Mouse (Mus musculus): ENCODE results near the gene Cux2. TPM values are rescaled to one million over a fixed set of nuclear protein-coding genes. Genes with fewer than 3 reads are reported as not detected.

The Cux2 gene
- polyA plus RNA-seq, 1 experiment from 2014 or later, result 23.8 TPM

DNA sequence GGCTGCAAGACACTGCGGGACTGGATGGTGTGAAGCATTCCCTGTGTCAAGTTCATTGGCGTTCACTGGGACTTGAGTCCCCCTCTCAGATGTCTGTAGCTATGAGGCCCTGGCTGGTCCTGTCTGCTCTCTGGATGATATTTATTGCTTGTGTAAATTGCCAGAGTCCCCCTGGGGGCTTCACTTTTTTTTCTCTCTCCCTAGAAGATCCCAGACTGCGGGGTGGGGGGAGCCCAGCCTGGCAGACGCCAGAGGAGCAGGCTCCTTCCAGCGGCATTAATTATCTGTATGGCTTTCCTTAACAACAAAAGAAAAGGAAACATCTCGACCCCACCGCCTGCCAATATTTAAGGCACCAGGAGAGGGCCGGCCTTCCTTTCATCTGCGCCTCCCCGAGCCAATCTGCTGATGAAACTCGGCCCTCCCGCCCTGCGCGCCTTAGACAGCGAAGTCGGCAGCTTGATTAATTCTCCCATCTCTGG, 68.2 kb downstream of the Cux2 start:
- 9% methylated on average over 16 of the region's 16 CpGs for WGBS
- H3K4me3 ChIP-seq (replicated peaks), result no peak overlapping the region
- peak overlapping the region; percentile 43 for H3K9ac ChIP-seq (replicated peaks)
- H3K36me3 ChIP-seq, result no peaks in the 10 kb centered on the region
- peak overlapping the region; percentile 92 for H3K27ac ChIP-seq
- no peaks in the 10 kb centered on the region for H3K27me3 ChIP-seq
- H3K4me2 ChIP-seq (replicated peaks), result peak overlapping the region; percentile 38
- no peaks in the 10 kb centered on the region for H3K9me3 ChIP-seq
- H3K4me1 ChIP-seq (replicated peaks), result peaks cover 22% of the 10 kb centered on the region
- ATAC-seq, result peak; percentile 75

DNA sequence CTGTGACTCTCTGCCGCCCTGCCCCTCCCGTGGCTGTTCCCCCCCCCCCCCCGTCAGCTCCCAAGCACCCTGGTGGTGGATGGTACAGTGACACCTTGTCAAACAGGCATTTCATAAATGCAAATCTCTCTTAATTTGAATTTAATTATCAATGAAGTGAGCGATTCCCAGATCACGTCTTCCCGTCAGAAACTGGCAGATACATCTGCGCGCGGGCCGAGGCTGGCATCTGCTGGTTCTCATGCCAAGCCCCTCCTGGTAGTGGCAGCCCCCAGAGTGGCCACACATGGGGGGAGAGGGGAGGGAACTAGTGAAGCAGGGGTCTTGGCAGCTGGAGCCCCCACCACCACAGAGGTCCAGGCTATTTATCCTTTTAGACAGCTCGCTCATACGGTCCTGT, 73.6 kb downstream of the Cux2 start:
- Histone ChIP-seq H3K9me3 (no peaks in the 10 kb centered on the region), H3K4me3 (replicated peaks) (no peak overlapping the region), H3K9ac (replicated peaks) (0 out of 2 replicates have a peak overlapping the region, but pooled peaks have one; percentile 10), H3K27me3 (no peaks in the 10 kb centered on the region), H3K4me1 (replicated peaks) (peaks cover 32% of the 10 kb centered on the region), H3K27ac (peak overlapping the region; percentile 44; the same call in 1 of the 2 replicates), H3K4me2 (replicated peaks) (no peak overlapping the region), H3K36me3 (0 out of 2 replicates have a peak, but pooled peaks cover 3% of the 10 kb centered on the region)
- no peak for ATAC-seq
- 78% methylated on average over 12 of the region's 12 CpGs for WGBS

DNA sequence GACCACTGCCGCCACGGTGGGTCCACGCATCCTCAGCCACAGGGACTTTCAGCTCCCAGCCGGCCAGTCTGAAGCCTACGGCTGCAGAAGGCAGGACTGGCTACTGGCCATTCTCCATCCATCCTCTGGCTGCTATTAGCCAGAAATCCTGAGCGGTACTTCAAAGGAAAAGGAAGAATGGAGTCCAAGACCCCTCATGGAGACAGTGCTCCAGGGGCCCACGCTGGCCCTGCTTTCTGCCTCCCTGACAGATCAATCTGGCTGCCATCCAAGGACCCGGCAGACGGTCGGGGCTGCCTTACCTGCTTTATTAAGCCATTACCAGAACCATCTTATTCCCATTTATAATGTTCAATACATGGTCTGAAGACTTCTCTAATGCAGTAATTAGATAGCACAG, 76.4 kb downstream of the Cux2 start:
- ATAC-seq, result peak; percentile 19; the same call in 1 of the 2 replicates
- no peak overlapping the region for H3K9ac ChIP-seq (replicated peaks)

DNA sequence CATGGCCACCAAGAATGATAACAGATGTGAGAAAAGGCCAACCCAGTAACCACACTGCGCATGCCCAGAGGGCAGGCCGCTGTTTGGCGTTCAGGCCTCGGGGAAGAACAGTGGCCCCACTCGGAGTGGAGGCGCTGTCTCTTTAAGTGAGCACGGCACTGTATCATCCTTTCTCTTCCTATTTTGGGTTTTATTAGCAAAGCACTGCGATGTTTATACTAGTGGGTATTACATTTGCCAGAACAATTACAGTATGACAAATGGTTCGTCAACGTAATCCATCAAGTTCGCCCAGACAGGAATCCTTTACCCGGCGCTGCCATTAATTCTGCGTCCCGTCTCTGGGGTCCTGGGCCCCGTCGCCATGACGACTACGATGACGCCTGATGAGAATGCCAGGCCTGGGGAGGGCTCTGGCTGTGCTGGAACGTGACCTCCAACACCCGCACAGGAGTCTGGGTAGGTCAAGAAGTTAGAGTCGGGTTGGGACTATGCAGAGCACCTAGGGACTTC, 77.2 kb downstream of the Cux2 start:
- ATAC-seq, result peak; percentile 46
- H3K27ac ChIP-seq, result peak overlapping the region; percentile 59

More for the DNA sequence above, 76.4 kb downstream of the Cux2 start:
- peaks cover 40% of the 10 kb centered on the region for H3K4me1 ChIP-seq (replicated peaks)
- H3K9me3 ChIP-seq, result no peaks in the 10 kb centered on the region
- no peaks in the 10 kb centered on the region for H3K27me3 ChIP-seq
- H3K27ac ChIP-seq, result peak overlapping the region; percentile 59
- 32% methylated on average over 10 of the region's 10 CpGs for WGBS
- no peak overlapping the region for H3K4me2 ChIP-seq (replicated peaks)
- H3K36me3 ChIP-seq, result 0 out of 2 replicates have a peak, but pooled peaks cover 5% of the 10 kb centered on the region
- H3K4me3 ChIP-seq (replicated peaks), result no peak overlapping the region

DNA sequence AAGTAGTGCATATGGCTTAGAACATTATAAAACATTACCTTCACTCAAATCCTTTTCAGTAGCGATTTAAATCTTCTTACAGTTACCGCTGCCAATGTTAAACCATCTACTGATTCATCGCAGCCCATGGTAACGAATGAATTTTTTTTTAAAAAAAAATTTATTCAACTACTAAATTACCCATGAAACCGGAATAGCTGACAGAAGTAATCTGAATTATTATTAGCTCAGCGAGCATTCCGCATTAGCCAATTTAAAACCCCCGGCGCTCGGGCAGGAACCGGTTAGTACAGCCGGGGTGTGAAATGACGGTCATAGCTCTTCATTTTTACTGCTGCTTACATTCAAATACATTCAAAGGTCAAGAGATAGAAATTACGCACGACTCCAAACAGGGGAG, 80.9 kb downstream of the Cux2 start:
- Histone ChIP-seq H3K9me3 (no peaks in the 10 kb centered on the region), H3K36me3 (0 out of 2 replicates have a peak, but pooled peaks cover 5% of the 10 kb centered on the region), H3K27ac (peak overlapping the region; percentile 76), H3K4me3 (replicated peaks) (no peak overlapping the region), H3K27me3 (no peaks in the 10 kb centered on the region), H3K9ac (replicated peaks) (no peak overlapping the region), H3K4me1 (replicated peaks) (peaks cover 70% of the 10 kb centered on the region), H3K4me2 (replicated peaks) (no peak overlapping the region)
- ATAC-seq, result no peak
- 54% methylated on average over 15 of the region's 15 CpGs for WGBS

More for the DNA sequence above, 77.2 kb downstream of the Cux2 start:
- no peaks in the 10 kb centered on the region for H3K9me3 ChIP-seq
- H3K27me3 ChIP-seq, result no peaks in the 10 kb centered on the region
- H3K4me1 ChIP-seq (replicated peaks), result peaks cover 48% of the 10 kb centered on the region
- 34% methylated on average over 23 of the region's 23 CpGs for WGBS
- H3K36me3 ChIP-seq, result 0 out of 2 replicates have a peak, but pooled peaks cover 5% of the 10 kb centered on the region
- no peak overlapping the region for H3K4me3 ChIP-seq (replicated peaks)
- no peak overlapping the region for H3K9ac ChIP-seq (replicated peaks)
- peak overlapping the region; percentile 22 for H3K4me2 ChIP-seq (replicated peaks)

DNA sequence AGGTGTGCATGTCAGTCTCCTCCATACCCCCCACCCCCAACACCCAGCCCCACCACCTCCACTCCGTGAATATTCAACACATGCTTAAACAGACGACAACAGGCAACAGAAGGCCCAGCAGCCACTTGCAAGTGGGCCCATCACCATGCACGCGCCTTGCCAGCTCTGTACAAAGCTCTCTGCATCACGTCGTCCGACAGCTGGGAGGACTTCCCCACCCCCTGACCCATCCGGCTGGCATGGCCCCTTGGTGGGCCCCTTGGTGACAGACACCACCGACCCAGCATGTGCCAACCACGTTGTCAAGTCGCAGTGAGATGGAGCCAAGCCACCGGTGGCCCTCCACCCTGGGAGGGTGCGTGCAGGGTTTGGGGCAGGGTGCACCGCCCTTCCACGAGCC, 81.5 kb downstream of the Cux2 start:
- 58% methylated on average over 15 of the region's 15 CpGs for WGBS
- no peak overlapping the region for H3K4me2 ChIP-seq (replicated peaks)
- H3K4me3 ChIP-seq (replicated peaks), result no peak overlapping the region
- no peaks in the 10 kb centered on the region for H3K27me3 ChIP-seq
- peak overlapping the region; percentile 76 for H3K27ac ChIP-seq
- H3K9me3 ChIP-seq, result no peaks in the 10 kb centered on the region
- ATAC-seq, result peak; percentile 19; the same call in 1 of the 2 replicates
- H3K4me1 ChIP-seq (replicated peaks), result peaks cover 64% of the 10 kb centered on the region
- no peak overlapping the region for H3K9ac ChIP-seq (replicated peaks)
- H3K36me3 ChIP-seq, result 0 out of 2 replicates have a peak, but pooled peaks cover 5% of the 10 kb centered on the region

DNA sequence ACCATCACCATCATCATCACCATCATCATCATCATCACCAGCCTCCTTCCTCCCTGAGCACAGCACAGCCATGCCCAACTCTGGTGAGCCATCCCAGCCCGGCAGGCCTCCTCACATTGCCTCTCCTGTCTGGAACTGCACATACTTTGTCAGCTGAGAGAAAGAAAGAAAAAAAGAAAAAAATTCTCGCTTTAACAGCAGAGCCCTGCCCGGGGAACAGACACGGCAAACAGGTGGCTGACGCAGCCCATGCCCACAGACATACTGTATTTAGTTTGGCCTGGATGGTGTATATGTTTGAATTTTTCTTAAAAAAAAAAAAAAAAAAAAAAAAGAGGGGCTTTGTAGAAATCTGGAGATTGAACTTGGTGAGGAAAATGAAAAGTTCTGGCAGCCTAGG, 82.4 kb downstream of the Cux2 start:
- no peak overlapping the region for H3K27ac ChIP-seq
- no peak overlapping the region for H3K4me3 ChIP-seq (replicated peaks)
- 92% methylated on average over 5 of the region's 5 CpGs for WGBS
- H3K27me3 ChIP-seq, result no peaks in the 10 kb centered on the region
- no peak overlapping the region for H3K9ac ChIP-seq (replicated peaks)
- H3K4me1 ChIP-seq (replicated peaks), result peaks cover 55% of the 10 kb centered on the region
- H3K9me3 ChIP-seq, result no peaks in the 10 kb centered on the region
- no peak overlapping the region for H3K4me2 ChIP-seq (replicated peaks)
- ATAC-seq, result no peak
- H3K36me3 ChIP-seq, result 0 out of 2 replicates have a peak, but pooled peaks cover 5% of the 10 kb centered on the region

DNA sequence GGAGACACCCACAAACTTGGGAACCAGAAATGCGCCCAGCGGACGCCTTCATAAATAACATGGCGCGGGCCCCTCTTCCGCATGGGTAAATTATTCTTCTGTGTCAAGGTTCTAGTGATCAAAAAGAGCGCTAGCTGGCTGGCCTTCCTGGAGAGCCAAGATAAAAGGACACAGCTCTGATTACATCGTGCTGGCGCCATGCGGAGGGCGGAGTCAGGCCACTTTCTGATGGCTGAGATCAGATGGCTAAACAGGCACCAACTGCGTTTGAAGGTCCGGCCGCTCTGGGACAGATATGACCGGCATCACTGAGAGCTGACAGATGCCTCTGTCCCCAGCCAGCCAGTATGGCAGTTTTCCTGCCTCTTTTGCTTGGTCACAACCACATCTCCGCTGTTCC, 83.0 kb downstream of the Cux2 start:
- Histone ChIP-seq H3K4me1 (replicated peaks) (peaks cover 54% of the 10 kb centered on the region), H3K9ac (replicated peaks) (no peak overlapping the region), H3K27me3 (no peaks in the 10 kb centered on the region), H3K36me3 (0 out of 2 replicates have a peak, but pooled peaks cover 5% of the 10 kb centered on the region), H3K4me3 (replicated peaks) (no peak overlapping the region), H3K27ac (no peak overlapping the region), H3K4me2 (replicated peaks) (no peak overlapping the region), H3K9me3 (no peaks in the 10 kb centered on the region)
- peak; percentile 25; the same call in 1 of the 2 replicates for ATAC-seq
- WGBS, result 45% methylated on average over 16 of the region's 16 CpGs

DNA sequence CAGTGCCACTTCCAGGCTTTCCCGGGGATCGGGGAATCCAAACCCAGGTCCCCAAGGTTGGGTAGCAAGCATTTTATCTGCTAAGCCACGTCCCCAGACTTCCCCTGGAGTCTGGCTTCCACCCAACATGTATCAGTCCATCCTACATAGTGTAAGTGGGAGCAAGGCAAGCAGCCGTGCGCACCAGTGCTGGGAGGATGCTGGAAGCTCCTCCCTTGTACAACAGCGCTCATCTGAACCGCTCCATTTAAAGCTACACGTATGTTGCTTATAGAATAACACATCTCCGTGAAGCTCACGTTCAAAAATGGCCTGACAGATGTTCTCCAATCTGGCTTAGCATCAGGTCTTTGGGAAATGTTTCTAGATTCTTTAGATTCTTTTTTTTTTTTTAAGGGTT, 86.9 kb downstream of the Cux2 start:
- Histone ChIP-seq H3K27ac (no peak overlapping the region), H3K4me3 (replicated peaks) (no peak overlapping the region), H3K4me2 (replicated peaks) (no peak overlapping the region), H3K9me3 (no peaks in the 10 kb centered on the region), H3K9ac (replicated peaks) (no peak overlapping the region), H3K36me3 (no peaks in the 10 kb centered on the region), H3K27me3 (no peaks in the 10 kb centered on the region), H3K4me1 (replicated peaks) (peaks cover 62% of the 10 kb centered on the region)
- 93% methylated on average over 10 of the region's 10 CpGs for WGBS
- ATAC-seq, result no peak

DNA sequence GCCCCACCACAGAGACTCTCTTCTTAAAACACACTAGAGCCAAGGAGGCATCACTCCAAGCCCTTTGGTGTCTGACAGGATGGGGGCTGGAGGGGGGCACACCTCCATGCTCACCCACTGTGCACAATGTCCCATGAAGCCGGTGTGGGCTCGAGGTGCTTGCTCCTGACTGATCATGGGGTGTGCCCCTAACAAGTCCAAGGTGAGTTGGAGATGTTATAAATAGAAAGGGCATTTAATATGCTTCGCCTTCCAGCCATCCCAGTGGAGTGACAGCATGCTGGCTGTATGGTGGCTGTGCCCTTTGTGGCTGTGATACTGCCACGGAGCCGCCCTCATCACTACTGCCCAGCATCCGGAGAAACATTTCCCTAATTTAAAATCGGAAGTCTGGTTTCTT, 87.5 kb downstream of the Cux2 start:
- 90% methylated on average over 7 of the region's 7 CpGs for WGBS
- no peaks in the 10 kb centered on the region for H3K36me3 ChIP-seq
- no peak overlapping the region for H3K27ac ChIP-seq
- H3K4me3 ChIP-seq (replicated peaks), result no peak overlapping the region
- H3K27me3 ChIP-seq, result no peaks in the 10 kb centered on the region
- H3K4me2 ChIP-seq (replicated peaks), result no peak overlapping the region
- no peak overlapping the region for H3K9ac ChIP-seq (replicated peaks)
- peaks cover 62% of the 10 kb centered on the region for H3K4me1 ChIP-seq (replicated peaks)
- no peaks in the 10 kb centered on the region for H3K9me3 ChIP-seq
- no peak for ATAC-seq

DNA sequence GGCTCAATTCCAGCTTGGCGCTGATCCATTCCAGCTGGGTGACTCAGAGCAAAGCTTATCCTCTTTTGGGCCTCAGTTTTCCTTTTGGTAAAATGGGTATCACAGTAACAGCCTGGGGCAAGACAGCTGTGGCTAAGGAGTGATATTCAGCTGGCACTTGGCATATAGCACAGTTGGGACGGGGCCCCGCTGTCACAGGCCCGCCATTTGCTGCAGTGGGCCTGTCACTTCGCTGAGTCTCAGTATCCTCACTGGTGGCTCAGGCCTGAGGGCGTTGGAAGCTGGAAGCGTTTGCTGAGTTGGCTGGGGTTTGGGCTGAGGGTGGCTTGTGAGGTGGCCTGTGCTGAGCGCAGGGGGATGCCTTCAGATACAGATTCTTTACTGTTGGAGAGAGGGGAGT, 88.6 kb downstream of the Cux2 start:
- ATAC-seq, result no peak
- peaks cover 59% of the 10 kb centered on the region for H3K4me1 ChIP-seq (replicated peaks)
- no peak overlapping the region for H3K9ac ChIP-seq (replicated peaks)
- H3K36me3 ChIP-seq, result no peaks in the 10 kb centered on the region
- H3K9me3 ChIP-seq, result no peaks in the 10 kb centered on the region
- no peaks in the 10 kb centered on the region for H3K27me3 ChIP-seq
- H3K27ac ChIP-seq, result no peak overlapping the region
- no peak overlapping the region for H3K4me2 ChIP-seq (replicated peaks)
- 84% methylated on average over 8 of the region's 8 CpGs for WGBS
- no peak overlapping the region for H3K4me3 ChIP-seq (replicated peaks)

DNA sequence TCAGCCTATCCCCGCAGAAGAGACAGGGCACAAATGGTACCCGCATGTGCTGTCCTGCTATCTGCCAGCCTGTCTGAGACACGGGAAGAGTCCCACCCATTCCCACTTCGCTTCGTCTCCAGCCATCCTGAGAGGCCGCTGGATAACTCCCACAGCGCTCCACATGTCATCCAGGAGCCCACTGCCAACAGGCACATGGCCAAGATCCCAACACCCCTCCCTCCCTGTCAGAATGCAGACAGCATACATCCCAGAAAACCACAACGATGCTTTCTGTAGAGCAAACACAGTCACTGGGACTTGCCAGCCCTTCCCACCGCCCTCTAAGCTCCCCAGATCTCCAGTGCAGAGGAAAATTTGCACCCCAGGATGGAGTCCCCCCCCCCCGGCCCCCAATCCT, 90.2 kb downstream of the Cux2 start:
- no peak overlapping the region for H3K9ac ChIP-seq (replicated peaks)

DNA sequence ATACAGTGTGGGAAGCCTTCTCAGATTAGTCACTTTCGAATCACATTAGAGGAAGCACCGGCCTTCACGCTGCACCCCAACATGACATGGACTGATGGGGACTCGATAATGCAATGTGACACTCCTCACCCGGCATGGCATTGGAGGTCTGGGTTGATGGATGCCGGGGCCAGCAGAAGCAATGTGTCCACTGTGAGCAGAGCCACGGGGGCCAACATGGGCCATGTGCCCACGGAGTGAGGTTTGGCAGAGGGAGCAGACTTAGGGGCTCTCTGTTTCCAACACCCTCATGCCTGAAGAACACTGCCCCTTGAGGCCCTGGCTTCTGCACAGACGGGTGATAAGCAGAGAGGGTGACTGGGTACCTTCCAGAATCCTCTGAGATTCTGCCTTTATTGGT, 91.4 kb downstream of the Cux2 start:
- H3K36me3 ChIP-seq, result no peaks in the 10 kb centered on the region
- peaks cover 50% of the 10 kb centered on the region for H3K4me1 ChIP-seq (replicated peaks)
- H3K4me3 ChIP-seq (replicated peaks), result no peak overlapping the region
- H3K27ac ChIP-seq, result no peak overlapping the region
- H3K9me3 ChIP-seq, result no peaks in the 10 kb centered on the region
- no peak overlapping the region for H3K9ac ChIP-seq (replicated peaks)
- ATAC-seq, result no peak
- H3K4me2 ChIP-seq (replicated peaks), result no peak overlapping the region
- WGBS, result 78% methylated on average over 9 of the region's 9 CpGs
- no peaks in the 10 kb centered on the region for H3K27me3 ChIP-seq

More for the DNA sequence above, 90.2 kb downstream of the Cux2 start:
- Histone ChIP-seq H3K9me3 (no peaks in the 10 kb centered on the region), H3K27me3 (no peaks in the 10 kb centered on the region), H3K27ac (no peak overlapping the region), H3K4me3 (replicated peaks) (no peak overlapping the region), H3K4me1 (replicated peaks) (peaks cover 48% of the 10 kb centered on the region), H3K4me2 (replicated peaks) (no peak overlapping the region), H3K36me3 (no peaks in the 10 kb centered on the region)
- 70% methylated on average over 10 of the region's 10 CpGs for WGBS
- no peak for ATAC-seq

Data from midbrain, embryonic 13.5 days (tissue).